Mouse (Mus musculus): ENCODE results near the gene Prss32. TPM values are rescaled to one million over a fixed set of nuclear protein-coding genes. Genes with fewer than 3 reads are reported as not detected.
"Not testable (repeated sequence)": the region's sequence is repeated elsewhere in the genome, so short reads cannot be mapped to it uniquely, and the experiment has no call there.

Prss32 gene
- total RNA-seq, 1 experiment from 2014 or later: not detected

- DNase-seq: peak; percentile 60
Observed at GRCm38 (mm10) chr17:23843141-23843811, 379 bp upstream of the Prss32 start.

GRCm38 (mm10) chr17:23850028-23850427 lies 6.4 kb downstream of the Prss32 start:
- DNase-seq: no peak

GRCm38 (mm10) chr17:23850853-23851749 lies 7.4 kb downstream of the Prss32 start:
- peak; percentile 77 for DNase-seq

- DNase-seq: peak; percentile 84
Observed at GRCm38 (mm10) chr17:23853292-23853691, 9.6 kb downstream of the Prss32 start.

GRCm38 (mm10) chr17:23854229-23854765 lies 10.6 kb downstream of the Prss32 start:
- no peak for DNase-seq

GRCm38 (mm10) chr17:23857193-23857592 lies 13.5 kb downstream of the Prss32 start:
- DNase-seq: no peak

GRCm38 (mm10) chr17:23857913-23858312 lies 14.3 kb downstream of the Prss32 start:
- no peak for DNase-seq

GRCm38 (mm10) chr17:23862926-23863325 lies 19.3 kb downstream of the Prss32 start:
- DNase-seq: peak; percentile 65

- peak; percentile 3 for DNase-seq
Observed at GRCm38 (mm10) chr17:23867756-23868155, 24.1 kb downstream of the Prss32 start, which contains the start of gene Prss21. Gene Prss21 (plus strand): TSS chr17:23868056.

- peak; percentile 63 for DNase-seq
Observed at GRCm38 (mm10) chr17:23868513-23868912, 24.9 kb downstream of the Prss32 start.

- DNase-seq: peak; percentile 65
Observed at GRCm38 (mm10) chr17:23873884-23874856, 30.5 kb downstream of the Prss32 start.

GRCm38 (mm10) chr17:23876741-23877140 lies 33.1 kb downstream of the Prss32 start:
- no peak for DNase-seq

GRCm38 (mm10) chr17:23877166-23877565 lies 33.5 kb downstream of the Prss32 start:
- DNase-seq: no peak

GRCm38 (mm10) chr17:23880576-23880975 lies 36.9 kb downstream of the Prss32 start, which contains the start of the genes Dcpp1 and Dcpp2:
Gene Dcpp1 (plus strand): TSS chr17:23880876.
Gene Dcpp2 (plus strand): TSS chr17:23880880.
- DNase-seq: not testable (repeated sequence)

Small RNAs within 50 kb of the gene (microRNA-seq; reads per million reads assigned to microRNA genes)
- gene Mir5125: 0.38 to 2.6 reads per million in 2 experiments

Other genes with a start within 250 kb of the Prss32 start
- 8.5 and 14.6 TPM in 2 replicates for gene Zfp13, start 244.4 kb upstream of the Prss32 start, total RNA-seq (2021)
- gene Zscan10, start 243.0 kb upstream of the Prss32 start, total RNA-seq (2021): not detected in 2 replicates
- gene Mmp25, start 198.6 kb upstream of the Prss32 start, total RNA-seq (2021): 0.37 and 0.53 TPM in 2 replicates
- not detected in 2 replicates for gene Bicdl2, start 183.3 kb upstream of the Prss32 start, total RNA-seq (2021)
- gene Hcfc1r1, start 170.3 kb upstream of the Prss32 start, total RNA-seq (2021): 158 and 163 TPM in 2 replicates
- 25.2 and 26.3 TPM in 2 replicates for gene Thoc6, start 170.0 kb upstream of the Prss32 start, total RNA-seq (2021)
- gene Tnfrsf12a, start 166.4 kb upstream of the Prss32 start, total RNA-seq (2021): 85.2 and 119 TPM in 2 replicates
- gene Cldn6, start 164.6 kb upstream of the Prss32 start, total RNA-seq (2021): 0.30 TPM in 1 of 2 replicates, not detected in the other
- not detected in 2 replicates for gene Cldn9, start 159.8 kb upstream of the Prss32 start, total RNA-seq (2021)
- gene 1520401A03Rik, start 121.1 kb upstream of the Prss32 start, total RNA-seq (2021): 1.9 and 3.8 TPM in 2 replicates
- 9.7 and 11.3 TPM in 2 replicates for gene Pkmyt1, start 117.5 kb upstream of the Prss32 start, total RNA-seq (2021)
- gene Paqr4, start 103.0 kb upstream of the Prss32 start, total RNA-seq (2021): 11.3 and 14.3 TPM in 2 replicates
- gene Kremen2, start 98.0 kb upstream of the Prss32 start, total RNA-seq (2021): not detected in 2 replicates
- 44.4 and 46.4 TPM in 2 replicates for gene Flywch1, start 72.3 kb upstream of the Prss32 start, total RNA-seq (2021)
- gene Flywch2, start 57.8 kb upstream of the Prss32 start, total RNA-seq (2021): 6.5 and 9.8 TPM in 2 replicates
- 515 and 599 TPM in 2 replicates for gene Srrm2, start 53.3 kb upstream of the Prss32 start, total RNA-seq (2021)
- gene Elob, start 14.7 kb upstream of the Prss32 start, total RNA-seq (2021): 376 and 380 TPM in 2 replicates
- not detected in 2 replicates for gene Prss33, start 7.8 kb upstream of the Prss32 start, total RNA-seq (2021)
- gene Prss41, start 317 bp downstream of the Prss32 start, total RNA-seq (2021): 0.56 TPM in 1 of 2 replicates, not detected in the other
- not detected in 2 replicates for gene Prss21, start 24.2 kb downstream of the Prss32 start, total RNA-seq (2021)
- gene Dcpp1, start 37.0 kb downstream of the Prss32 start, total RNA-seq (2021): not detected in 2 replicates
- not detected in 2 replicates for gene Dcpp2, start 37.0 kb downstream of the Prss32 start, total RNA-seq (2021)
- not detected in 2 replicates for gene Dcpp3, start 73.6 kb downstream of the Prss32 start, total RNA-seq (2021)
- not detected in 2 replicates for gene Sbp, start 97.8 kb downstream of the Prss32 start, total RNA-seq (2021)
- not detected in 2 replicates for gene Sbpl, start 111.4 kb downstream of the Prss32 start, total RNA-seq (2021)
- gene Prss30, start 136.7 kb downstream of the Prss32 start, total RNA-seq (2021): 0.34 and 0.37 TPM in 2 replicates
- not detected in 2 replicates for gene Prss22, start 154.2 kb downstream of the Prss32 start, total RNA-seq (2021)
- gene Prss27, start 194.3 kb downstream of the Prss32 start, total RNA-seq (2021): 0.41 and 1.6 TPM in 2 replicates
- 19.1 and 21.9 TPM in 2 replicates for gene Kctd5, start 229.6 kb downstream of the Prss32 start, total RNA-seq (2021)